Mouse (Mus musculus) lung, postnatal 0 days (tissue): ENCODE results near the gene Nucb1.

ENCODE experiments used
- CTCF ChIP-seq: IDR thresholded peaks from 2 replicates; pipeline ENCODE4 v1.5.1; 2016; ENCODE audit warnings: antibody characterized with exemption, mild to moderate bottlenecking
- EP300 ChIP-seq: IDR thresholded peaks from 2 replicates; pipeline ENCODE4 v1.6.1; 2016; ENCODE audit warnings: antibody characterized with exemption, mild to moderate bottlenecking, control low read depth

DNA sequence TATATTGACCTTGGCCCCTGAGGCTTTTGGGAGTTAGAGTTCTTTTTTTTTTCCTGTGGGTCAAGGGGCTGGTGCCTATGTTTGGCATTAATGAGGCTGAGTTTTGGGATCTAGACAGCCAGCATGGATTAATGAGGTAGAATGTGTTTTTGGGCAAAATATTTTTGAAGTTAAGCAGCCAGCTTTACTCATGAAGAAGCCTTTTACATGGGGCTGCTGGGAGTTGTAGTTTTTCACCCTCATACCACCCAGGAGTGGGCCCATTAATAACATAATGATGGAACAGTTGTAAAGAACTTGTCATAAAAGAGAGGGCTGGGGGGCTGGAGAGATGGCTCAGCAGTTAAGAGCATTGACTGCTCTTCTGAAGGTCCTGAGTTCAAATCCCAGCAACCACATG is 63.6 kb downstream of the Nucb1 start:
- TF ChIP-seq CTCF (no peak), EP300 (no peak)
